Comparison of ENCODE assay signal across 32 mouse cellular contexts in genomic region chr2:73298841-73299240, GRCm38 (mm10). TPM values are rescaled to one million over a fixed set of nuclear protein-coding genes. Genes with fewer than 3 reads are reported as not detected.
"Had no signal": no experiment of that assay in that cellular context is flagged by ENCODE, and none has a peak within 500 bp of the region (broad histone marks: within the 10 kb centered on the region; RNA-seq: fewer than 3 reads in every experiment).

No protein-coding gene starts in this region.

- H3K4me2 ChIP-seq: limb, embryonic 12.5 days; limb, embryonic 13.5 days; limb, embryonic 15.5 days; liver, embryonic 11.5 days; liver, embryonic 12.5 days; liver, embryonic 13.5 days; liver, embryonic 15.5 days; lung, embryonic 14.5 days; lung, embryonic 15.5 days; midbrain, embryonic 11.5 days; midbrain, embryonic 12.5 days; midbrain, embryonic 13.5 days; midbrain, embryonic 15.5 days; neural tube, embryonic 12.5 days had no signal

- H3K27ac ChIP-seq: left cerebral cortex, adult 2 months; limb, embryonic 10.5 days; limb, embryonic 12.5 days; limb, embryonic 13.5 days; limb, embryonic 15.5 days; liver, embryonic 14.5 days; lung, embryonic 15.5 days; macrophage; midbrain, embryonic 10.5 days; midbrain, embryonic 12.5 days; midbrain, embryonic 13.5 days; midbrain, embryonic 15.5 days; neural tube, embryonic 12.5 days had no signal

- H3K4me1 ChIP-seq: limb, embryonic 10.5 days; limb, embryonic 12.5 days; limb, embryonic 13.5 days; limb, embryonic 15.5 days; lung, embryonic 15.5 days; midbrain, embryonic 10.5 days; midbrain, embryonic 12.5 days; midbrain, embryonic 15.5 days; neural tube, embryonic 12.5 days had no signal

- H3K9ac ChIP-seq: limb, embryonic 12.5 days; limb, embryonic 13.5 days; limb, embryonic 15.5 days; liver, embryonic 12.5 days; liver, embryonic 13.5 days; liver, embryonic 14.5 days; liver, embryonic 15.5 days; liver, postnatal 0 days; lung, embryonic 14.5 days; lung, embryonic 15.5 days; midbrain, embryonic 12.5 days; midbrain, embryonic 13.5 days; midbrain, embryonic 15.5 days; neural tube, embryonic 12.5 days had no signal

- ATAC-seq: liver, postnatal 0 days; midbrain, embryonic 13.5 days; midbrain, embryonic 15.5 days; midbrain, embryonic 16.5 days had no signal

- DNase-seq: left cerebral cortex, postnatal 4 days; liver, postnatal 0 days; lung, adult 18-20 months; lung, adult 2 months; lung, embryonic 14.5 days; lung, postnatal 10 days; lung, postnatal 14 days; lung, postnatal 4 days had no signal

- H3K9me3 ChIP-seq: limb, embryonic 10.5 days; limb, embryonic 12.5 days; limb, embryonic 13.5 days; limb, embryonic 15.5 days; liver, embryonic 12.5 days; liver, embryonic 13.5 days; liver, embryonic 15.5 days; lung, embryonic 15.5 days; megakaryocyte, embryonic 14.5 days; midbrain, embryonic 10.5 days; midbrain, embryonic 12.5 days; midbrain, embryonic 13.5 days; midbrain, embryonic 15.5 days; neural tube, embryonic 12.5 days had no signal

- H3K4me3 ChIP-seq: left cerebral cortex, adult 2 months; limb, embryonic 10.5 days; limb, embryonic 12.5 days; limb, embryonic 13.5 days; limb, embryonic 15.5 days; liver, embryonic 12.5 days; liver, embryonic 13.5 days; liver, embryonic 15.5 days; lung, embryonic 15.5 days; megakaryocyte, embryonic 14.5 days; midbrain, embryonic 10.5 days; midbrain, embryonic 12.5 days; midbrain, embryonic 13.5 days; midbrain, embryonic 15.5 days; myocyte; neural tube, embryonic 12.5 days had no signal

- H3K27me3 ChIP-seq: limb, embryonic 12.5 days; limb, embryonic 13.5 days; limb, embryonic 15.5 days; liver, embryonic 12.5 days; liver, embryonic 13.5 days; liver, embryonic 15.5 days; lung, embryonic 15.5 days; megakaryocyte, embryonic 14.5 days; midbrain, embryonic 12.5 days; midbrain, embryonic 13.5 days; midbrain, embryonic 15.5 days; neural tube, embryonic 12.5 days had no signal

RNA-seq across cellular contexts. Expression of gene Sp9, which starts 27.1 kb away (rescaled TPM):
- polyA plus RNA-seq: liver, adult 2 months; liver, embryonic 12.5 days; liver, embryonic 13.5 days; liver, embryonic 15.5 days; liver, embryonic 16.5 days; liver, postnatal 0 days; lung, adult 2 months; lung, embryonic 14.5 days; lung, embryonic 15.5 days; lung, embryonic 16.5 days had no signal
